Mouse (Mus musculus) lung, embryonic 14.5 days (tissue): ENCODE results near the gene Cacna2d1. TPM values are rescaled to one million over a fixed set of nuclear protein-coding genes. Genes with fewer than 3 reads are reported as not detected.

Source experiments
- ATAC-seq: fragments of 200-750 bp; cut with Nextera tagmentation; 2 replicates; pipeline ENCODE4 v1.8.0; 2017; ENCODE audit warnings: mild to moderate bottlenecking, moderate TSS enrichment, moderate library complexity; ENCODE audit not compliant: insufficient read depth
- DNase-seq: peaks from one replicate; pipeline ENCODE4 v3.0.0-alpha.2; 2015
- H3K27ac ChIP-seq: fragments of 300-500 bp; sonication (generic); 2 replicates; pipeline ENCODE4 v1.5.1; 2014; ENCODE audit warnings: low read depth, mild to moderate bottlenecking, moderate library complexity
- H3K27me3 ChIP-seq: fragments of 300-500 bp; sonication (generic); 2 replicates; pipeline ENCODE4 v1.6.1; 2014; ENCODE audit warnings: low read length, control low read depth; ENCODE audit not compliant: insufficient read depth
- H3K36me3 ChIP-seq: fragments of 300-500 bp; sonication (generic); 2 replicates; pipeline ENCODE4 v1.6.1; 2014; ENCODE audit warnings: control low read depth; ENCODE audit not compliant: insufficient read depth
- H3K4me1 ChIP-seq: fragments of 300-500 bp; sonication (generic); 2 replicates; pipeline ENCODE4 v1.6.1; 2014; ENCODE audit warnings: antibody characterized with exemption, control low read depth; ENCODE audit not compliant: insufficient read depth
- H3K4me2 ChIP-seq: fragments of 300-500 bp; sonication (generic); 2 replicates; pipeline ENCODE4 v1.6.1; 2014; ENCODE audit warnings: mild to moderate bottlenecking
- H3K4me3 ChIP-seq: fragments of 300-500 bp; sonication (generic); 2 replicates; pipeline ENCODE4 v1.5.1; 2014; ENCODE audit warnings: low read depth, low read length
- H3K9ac ChIP-seq: fragments of 300-500 bp; sonication (generic); 2 replicates; pipeline ENCODE4 v1.6.1; 2014
- H3K9me3 ChIP-seq: fragments of 300-500 bp; sonication (generic); 2 replicates; pipeline ENCODE4 v1.6.1; 2016; ENCODE audit warnings: low read depth, low read length, control low read depth
- CTCF ChIP-seq: IDR thresholded peaks from 2 replicates; pipeline ENCODE4 v1.5.1; 2016; ENCODE audit warnings: antibody characterized with exemption, low read depth
- WGBS: fragments of 180-500 bp; shearing (Covaris S2); extraction: QIAGEN DNeasy Blood & Tissue Kit; methylation state at CpG from one replicate; pipeline ENCODE4 v1.1.7; 2014; 5-methylcytosine and 5-hydroxymethylcytosine counted together
- polyA plus RNA-seq: library from polyadenylated mRNA; unstranded; fragments of >200 nt; fragmentation: Nextera tagmentation; extraction: Ambion mirVana; gene quantifications from 2 replicates; pipeline ENCODE4 v1.2.1, GENCODE M21; 2014

Gene Cacna2d1
- polyA plus RNA-seq, 1 experiment from 2014 or later, result 15.6 TPM

DNA sequence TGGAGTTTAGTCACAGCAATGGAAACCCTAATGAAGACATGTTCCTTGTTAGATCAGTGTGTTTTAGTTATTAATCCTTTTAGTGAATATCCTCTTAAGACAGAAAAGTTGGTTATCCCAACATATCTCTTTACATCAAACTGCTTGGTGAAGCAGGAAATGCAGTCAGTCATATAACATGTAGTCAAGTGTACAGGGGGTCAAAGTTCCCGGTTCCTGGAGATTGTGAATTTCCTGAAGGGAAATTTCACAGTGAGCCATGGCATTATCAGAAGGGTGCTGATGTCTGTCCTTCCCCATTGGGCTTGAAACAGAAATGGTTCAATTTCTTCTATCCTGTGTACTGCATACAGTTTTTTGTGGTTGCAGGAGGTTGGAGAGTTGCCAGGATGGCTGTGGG lies 25.3 kb downstream of the Cacna2d1 start:
- Histone ChIP-seq H3K27ac (no peak overlapping the region), H3K36me3 (no peaks in the 10 kb centered on the region), H3K4me1 (no peaks in the 10 kb centered on the region), H3K9ac (no peak overlapping the region), H3K9me3 (no peaks in the 10 kb centered on the region), H3K4me3 (no peak overlapping the region), H3K4me2 (no peak overlapping the region), H3K27me3 (no peaks in the 10 kb centered on the region)
- ATAC-seq (no peak), DNase-seq (no peak)
- TF ChIP-seq CTCF, result no peak
- 63% methylated on average over 1 of the region's 1 CpGs for WGBS

DNA sequence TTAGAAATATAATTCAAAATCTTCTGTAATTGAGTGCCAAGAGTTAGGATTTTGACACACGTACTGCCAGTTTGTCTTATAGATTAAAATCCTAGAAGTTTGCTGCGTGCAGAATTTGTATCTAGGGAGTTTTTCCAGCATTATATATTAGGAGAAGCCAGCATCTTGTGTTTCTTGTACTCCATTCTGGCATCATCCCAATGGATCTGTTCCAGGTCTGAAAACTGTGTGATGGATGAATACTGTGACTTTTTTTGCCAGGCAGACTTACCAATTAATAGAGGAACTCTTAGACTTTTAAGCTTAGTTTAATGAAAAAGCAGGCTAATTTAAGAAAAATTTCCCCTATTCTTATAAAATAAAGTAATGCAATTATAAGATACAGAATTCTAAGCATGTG lies 27.4 kb downstream of the Cacna2d1 start:
- no peak for TF ChIP-seq CTCF
- Histone ChIP-seq H3K4me1 (no peaks in the 10 kb centered on the region), H3K9me3 (no peaks in the 10 kb centered on the region), H3K4me3 (no peak overlapping the region), H3K36me3 (no peaks in the 10 kb centered on the region), H3K27me3 (no peaks in the 10 kb centered on the region), H3K4me2 (no peak overlapping the region), H3K9ac (no peak overlapping the region), H3K27ac (no peak overlapping the region)
- DNase-seq (peak; percentile 53), ATAC-seq (no peak)
- 46% methylated on average over 2 of the region's 2 CpGs for WGBS

DNA sequence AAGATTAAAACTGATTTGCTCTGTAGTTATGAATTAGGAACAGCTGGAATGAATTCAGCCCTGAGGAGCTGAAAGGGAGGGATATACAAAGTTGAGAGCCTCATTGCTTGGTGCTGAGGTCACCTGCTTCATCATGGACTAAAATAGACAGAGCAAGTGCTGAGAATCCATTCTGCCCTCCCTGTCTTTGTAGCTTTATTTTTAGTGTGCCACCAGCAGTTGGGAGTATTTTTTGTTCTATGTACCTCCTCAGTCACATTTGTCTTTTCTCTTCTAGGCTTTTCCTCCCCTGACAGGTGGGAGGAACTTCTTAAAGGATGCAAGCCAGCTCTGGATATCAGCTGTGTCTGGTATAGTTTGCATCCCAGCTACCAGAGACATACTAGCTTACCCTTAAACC lies 32.4 kb downstream of the Cacna2d1 start:
- H3K4me3 ChIP-seq, result no peak overlapping the region
- DNase-seq (no peak), ATAC-seq (no peak)
- H3K36me3 ChIP-seq, result no peaks in the 10 kb centered on the region
- no peaks in the 10 kb centered on the region for H3K9me3 ChIP-seq
- H3K4me2 ChIP-seq, result no peak overlapping the region
- TF ChIP-seq CTCF, result no peak
- no peaks in the 10 kb centered on the region for H3K27me3 ChIP-seq
- H3K9ac ChIP-seq, result no peak overlapping the region
- H3K4me1 ChIP-seq, result no peaks in the 10 kb centered on the region
- no peak overlapping the region for H3K27ac ChIP-seq

GRCm38 (mm10) chr5:15971821-15972220 lies 37.3 kb downstream of the Cacna2d1 start:
- no peak for TF ChIP-seq CTCF
- ATAC-seq (no peak), DNase-seq (no peak)

DNA sequence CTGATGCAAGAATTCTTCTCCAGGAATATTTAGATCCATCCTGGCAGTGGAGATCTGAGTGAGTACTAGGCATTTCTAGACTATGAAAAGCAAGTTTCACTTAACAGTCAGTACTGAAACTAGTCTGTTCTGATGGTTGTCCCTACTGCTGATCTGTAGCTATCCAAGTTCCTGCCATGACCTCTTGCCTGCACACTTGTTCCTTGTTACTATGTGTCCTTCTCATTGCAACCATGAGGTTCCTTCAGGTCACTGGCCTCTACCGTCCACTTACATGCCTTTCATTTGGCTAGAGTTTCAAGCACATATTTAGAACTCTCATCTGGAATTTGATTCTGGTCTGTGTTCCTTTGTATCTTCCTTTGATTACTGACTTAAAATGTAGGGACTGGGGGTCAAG lies 37.9 kb downstream of the Cacna2d1 start:
- TF ChIP-seq CTCF, result no peak
- Histone ChIP-seq H3K9me3 (no peaks in the 10 kb centered on the region), H3K36me3 (no peaks in the 10 kb centered on the region), H3K9ac (no peak overlapping the region), H3K4me1 (no peaks in the 10 kb centered on the region), H3K27me3 (no peaks in the 10 kb centered on the region), H3K4me2 (no peak overlapping the region), H3K27ac (no peak overlapping the region), H3K4me3 (no peak overlapping the region)
- DNase-seq, result no peak
- no peak for ATAC-seq
- 85% methylated on average over 1 of the region's 1 CpGs for WGBS

More at GRCm38 (mm10) chr5:15971821-15972220, 37.3 kb downstream of the Cacna2d1 start:
- Histone ChIP-seq H3K9me3 (no peaks in the 10 kb centered on the region), H3K4me2 (no peak overlapping the region), H3K27ac (no peak overlapping the region), H3K4me3 (no peak overlapping the region), H3K27me3 (no peaks in the 10 kb centered on the region), H3K9ac (no peak overlapping the region), H3K36me3 (no peaks in the 10 kb centered on the region), H3K4me1 (no peaks in the 10 kb centered on the region)
- WGBS, result 79% methylated on average over 4 of the region's 4 CpGs

DNA sequence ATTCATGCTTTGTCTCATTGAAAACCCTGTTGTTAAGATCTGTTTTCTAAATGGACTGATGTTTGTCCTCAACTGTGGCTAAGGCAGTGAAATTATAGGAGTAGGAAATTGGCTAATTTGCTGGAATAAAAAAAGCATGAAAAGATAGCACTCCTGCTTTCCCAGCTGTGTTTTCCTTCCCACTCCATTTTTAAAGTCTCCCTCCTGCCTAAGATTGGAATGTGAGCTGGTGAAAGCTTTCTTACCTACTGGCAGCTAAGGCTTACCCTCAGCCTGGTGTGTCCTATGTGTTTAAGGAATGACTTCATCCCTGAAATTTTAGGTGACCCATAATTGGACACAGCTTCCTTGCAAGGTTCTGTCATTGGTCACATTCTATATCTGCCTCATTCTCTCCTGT lies 40.2 kb downstream of the Cacna2d1 start:
- H3K27ac ChIP-seq, result no peak overlapping the region
- DNase-seq, result no peak
- no peaks in the 10 kb centered on the region for H3K9me3 ChIP-seq
- no peak for ATAC-seq
- H3K4me1 ChIP-seq, result no peaks in the 10 kb centered on the region
- no peaks in the 10 kb centered on the region for H3K36me3 ChIP-seq
- H3K4me3 ChIP-seq, result no peak overlapping the region
- no peak for TF ChIP-seq CTCF
- no peaks in the 10 kb centered on the region for H3K27me3 ChIP-seq
- H3K9ac ChIP-seq, result no peak overlapping the region
- H3K4me2 ChIP-seq, result no peak overlapping the region

DNA sequence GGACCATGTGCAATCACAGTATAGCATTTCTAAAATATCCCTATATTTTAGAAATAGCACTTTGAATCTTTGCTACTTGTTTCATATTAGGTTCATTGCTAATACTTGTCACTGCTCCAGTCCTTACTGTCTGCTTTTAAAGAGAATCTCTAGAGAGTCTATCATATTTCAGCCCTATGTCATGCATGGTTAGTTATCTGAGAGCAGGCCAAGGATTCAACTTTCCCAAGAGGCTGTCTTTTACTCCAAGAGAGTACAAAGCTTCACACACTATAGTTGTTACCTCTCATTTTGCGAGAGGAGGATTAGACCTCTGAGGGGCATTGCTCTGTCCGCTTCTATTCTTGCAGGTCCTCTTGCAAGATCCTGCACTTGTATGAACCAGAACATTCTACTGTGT lies 44.7 kb downstream of the Cacna2d1 start:
- DNase-seq (no peak), ATAC-seq (no peak)
- H3K4me1 ChIP-seq, result no peaks in the 10 kb centered on the region
- 88% methylated on average over 2 of the region's 2 CpGs for WGBS
- H3K4me2 ChIP-seq, result no peak overlapping the region
- no peaks in the 10 kb centered on the region for H3K36me3 ChIP-seq
- no peak overlapping the region for H3K4me3 ChIP-seq
- no peaks in the 10 kb centered on the region for H3K9me3 ChIP-seq
- no peak for TF ChIP-seq CTCF
- H3K27me3 ChIP-seq, result no peaks in the 10 kb centered on the region
- H3K9ac ChIP-seq, result no peak overlapping the region
- no peak overlapping the region for H3K27ac ChIP-seq

- Histone ChIP-seq H3K4me1 (no peaks in the 10 kb centered on the region), H3K27me3 (no peaks in the 10 kb centered on the region), H3K9ac (no peak overlapping the region), H3K9me3 (no peaks in the 10 kb centered on the region), H3K4me2 (no peak overlapping the region), H3K36me3 (no peaks in the 10 kb centered on the region), H3K27ac (no peak overlapping the region), H3K4me3 (no peak overlapping the region)
- 59% methylated on average over 4 of the region's 4 CpGs for WGBS
- DNase-seq (no peak), ATAC-seq (no peak)
- TF ChIP-seq CTCF, result no peak
These were observed 48.1 kb downstream of the Cacna2d1 start for GRCm38 (mm10) chr5:15982573-15982972.
